Mouse (Mus musculus): ENCODE results near the gene Gstp3. TPM values are rescaled to one million over a fixed set of nuclear protein-coding genes. Genes with fewer than 3 reads are reported as not detected.

The Gstp3 gene
- total RNA-seq (2014; rRNA removed; ENCODE audit: low replicate concordance) (not detected in 2 replicates), polyA plus RNA-seq (2015; fragmentation: Nextera tagmentation; extraction: Ambion mirVana) (not detected in 2 replicates)

- no peaks in the 10 kb centered on the region for H3K36me3 ChIP-seq (replicated peaks; ENCODE audit: control insufficient read depth, insufficient read depth, low read length)
- no peak within 1 kb of the TSS for H3K9ac ChIP-seq (replicated peaks; ENCODE audit: low read depth, low read length)
- H3K4me1 ChIP-seq (ENCODE audit: control insufficient read depth, insufficient read depth) = no peaks in the 10 kb centered on the region
- H3K4me3 ChIP-seq (ENCODE audit: low read depth, low read length) = no peak within 1 kb of the TSS
- H3K27ac ChIP-seq (ENCODE audit: low read depth) = no peak within 1 kb of the TSS
- TF ChIP-seq EP300 (IDR thresholded peaks at IDR 0.05; ENCODE audit: low read depth) (no peak), CTCF (IDR thresholded peaks at IDR 0.05; ENCODE audit: low read depth) (no peak)
- no peaks in the 10 kb centered on the region for H3K9me3 ChIP-seq (replicated peaks; ENCODE audit: control insufficient read depth, low read length)
- H3K27me3 ChIP-seq (ENCODE audit: control insufficient read depth, insufficient read depth, low read length) = no peaks in the 10 kb centered on the region
- DNase-seq (ENCODE audit: low spot score) (no peak), ATAC-seq (ENCODE audit: insufficient read depth, low read depth) (no peak)
- 64% methylated on average over 15 of the region's 15 CpGs for WGBS
- H3K4me2 ChIP-seq (ENCODE audit: low read depth, low read length) = no peak within 1 kb of the TSS
Measured at GRCm38 (mm10) chr19:4059069-4059740, at the start of gene Gstp3. TSS of gene Gstp3 (minus strand) at chr19:4059569.

- DNase-seq (ENCODE audit: low spot score) (no peak), ATAC-seq (ENCODE audit: insufficient read depth, low read depth) (no peak)
- Histone ChIP-seq H3K9ac (replicated peaks; ENCODE audit: low read depth, low read length) (no peak overlapping the region), H3K4me2 (ENCODE audit: low read depth, low read length) (no peak overlapping the region), H3K4me1 (ENCODE audit: control insufficient read depth, insufficient read depth) (peaks cover 8% of the 10 kb centered on the region), H3K27ac (ENCODE audit: low read depth) (no peak overlapping the region), H3K27me3 (ENCODE audit: control insufficient read depth, insufficient read depth, low read length) (no peaks in the 10 kb centered on the region), H3K4me3 (ENCODE audit: low read depth, low read length) (no peak overlapping the region), H3K36me3 (replicated peaks; ENCODE audit: control insufficient read depth, insufficient read depth, low read length) (peaks cover 47% of the 10 kb centered on the region), H3K9me3 (replicated peaks; ENCODE audit: control insufficient read depth, low read length) (no peaks in the 10 kb centered on the region)
- no peak for TF ChIP-seq CTCF (IDR thresholded peaks at IDR 0.05; ENCODE audit: low read depth)
- TF ChIP-seq EP300 (IDR thresholded peaks at IDR 0.05; ENCODE audit: low read depth) = no peak
- WGBS = 93% methylated on average over 9 of the region's 9 CpGs
Measured at GRCm38 (mm10) chr19:4108535-4108934, 49.2 kb upstream of the Gstp3 start.

DNA sequence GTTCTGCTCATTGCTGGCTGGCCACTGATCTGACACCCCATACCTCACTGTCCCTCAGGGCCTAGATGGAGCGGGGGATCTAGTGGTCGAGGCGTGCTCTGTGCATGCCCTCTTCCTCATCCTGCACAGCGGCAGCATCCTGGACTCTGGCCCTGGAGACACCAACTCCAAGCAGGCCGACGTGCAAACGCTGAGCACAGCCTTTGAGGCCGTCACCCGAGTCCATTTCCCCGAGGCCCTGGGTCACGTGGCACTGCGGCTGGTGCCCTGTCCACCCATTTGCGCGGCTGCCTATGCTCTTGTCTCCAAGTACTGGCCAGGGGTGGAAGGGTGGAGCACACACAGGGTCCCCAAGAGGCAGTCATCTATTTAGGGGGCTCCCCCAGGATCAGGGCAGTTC lies 47.3 kb upstream of the Gstp3 start:
- ATAC-seq (ENCODE audit: insufficient read depth, low read depth) = no peak
- TF ChIP-seq CTCF (IDR thresholded peaks at IDR 0.05; ENCODE audit: low read depth) = no peak
- no peak overlapping the region for H3K4me2 ChIP-seq (ENCODE audit: low read depth, low read length)
- DNase-seq (ENCODE audit: low spot score) = no peak
- WGBS = 90% methylated on average over 14 of the region's 14 CpGs
- peaks cover 3% of the 10 kb centered on the region for H3K27me3 ChIP-seq (ENCODE audit: control insufficient read depth, insufficient read depth, low read length)
- peaks cover 39% of the 10 kb centered on the region for H3K36me3 ChIP-seq (replicated peaks; ENCODE audit: control insufficient read depth, insufficient read depth, low read length)
- no peak overlapping the region for H3K27ac ChIP-seq (ENCODE audit: low read depth)
- H3K4me3 ChIP-seq (ENCODE audit: low read depth, low read length) = no peak overlapping the region
- no peak overlapping the region for H3K9ac ChIP-seq (replicated peaks; ENCODE audit: low read depth, low read length)
- H3K9me3 ChIP-seq (replicated peaks; ENCODE audit: control insufficient read depth, low read length) = no peaks in the 10 kb centered on the region
- no peaks in the 10 kb centered on the region for H3K4me1 ChIP-seq (ENCODE audit: control insufficient read depth, insufficient read depth)

DNA sequence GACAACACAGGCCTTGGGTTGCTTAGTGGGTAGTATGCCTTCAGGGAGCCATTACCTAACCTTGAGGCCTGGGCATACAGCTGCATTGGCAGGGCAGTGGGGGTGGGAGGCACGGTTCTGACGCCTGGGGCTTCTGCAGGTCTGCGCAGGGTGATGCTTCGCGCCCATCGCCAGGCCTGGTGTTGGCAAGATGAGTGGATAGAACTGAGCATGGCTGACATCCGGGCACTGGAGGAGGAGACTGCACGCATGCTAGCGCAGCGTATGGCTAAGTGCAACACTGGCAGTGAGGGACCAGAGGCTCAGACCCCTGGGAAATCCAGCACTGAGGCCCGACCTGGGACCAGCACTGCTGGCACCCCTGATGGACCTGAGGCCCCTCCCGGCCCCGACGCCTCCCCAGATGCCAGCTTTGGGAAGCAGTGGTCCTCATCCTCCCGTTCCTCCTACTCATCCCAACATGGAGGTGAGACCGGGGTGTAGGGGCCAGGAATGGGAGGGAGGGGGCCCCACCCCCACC lies 45.4 kb upstream of the Gstp3 start:
- TF ChIP-seq CTCF (IDR thresholded peaks at IDR 0.05; ENCODE audit: low read depth) = no peak
- TF ChIP-seq EP300 (IDR thresholded peaks at IDR 0.05; ENCODE audit: low read depth) = no peak
- 85% methylated on average over 16 of the region's 16 CpGs for WGBS
- no peak overlapping the region for H3K9ac ChIP-seq (replicated peaks; ENCODE audit: low read depth, low read length)

GRCm38 (mm10) chr19:4103792-4104191 lies 44.4 kb upstream of the Gstp3 start:
- no peak for ATAC-seq (ENCODE audit: insufficient read depth, low read depth)

More for the DNA sequence above, 45.4 kb upstream of the Gstp3 start:
- DNase-seq (ENCODE audit: low spot score) = no peak
- Histone ChIP-seq H3K4me3 (ENCODE audit: low read depth, low read length) (no peak overlapping the region), H3K27ac (ENCODE audit: low read depth) (no peak overlapping the region), H3K4me2 (ENCODE audit: low read depth, low read length) (no peak overlapping the region), H3K27me3 (ENCODE audit: control insufficient read depth, insufficient read depth, low read length) (peaks cover 12% of the 10 kb centered on the region), H3K36me3 (replicated peaks; ENCODE audit: control insufficient read depth, insufficient read depth, low read length) (peaks cover 29% of the 10 kb centered on the region), H3K9me3 (replicated peaks; ENCODE audit: control insufficient read depth, low read length) (no peaks in the 10 kb centered on the region), H3K4me1 (ENCODE audit: control insufficient read depth, insufficient read depth) (peaks cover 14% of the 10 kb centered on the region; the same call in 1 of the 2 replicates)
- no peak for ATAC-seq (ENCODE audit: insufficient read depth, low read depth)

More at GRCm38 (mm10) chr19:4103792-4104191, 44.4 kb upstream of the Gstp3 start:
- 42% methylated on average over 3 of the region's 3 CpGs for WGBS
- TF ChIP-seq CTCF (IDR thresholded peaks at IDR 0.05; ENCODE audit: low read depth) = no peak
- TF ChIP-seq EP300 (IDR thresholded peaks at IDR 0.05; ENCODE audit: low read depth) = no peak
- Histone ChIP-seq H3K27me3 (ENCODE audit: control insufficient read depth, insufficient read depth, low read length) (peaks cover 12% of the 10 kb centered on the region), H3K4me1 (ENCODE audit: control insufficient read depth, insufficient read depth) (peaks cover 20% of the 10 kb centered on the region; the same call in 1 of the 2 replicates), H3K27ac (ENCODE audit: low read depth) (no peak overlapping the region), H3K36me3 (replicated peaks; ENCODE audit: control insufficient read depth, insufficient read depth, low read length) (peaks cover 24% of the 10 kb centered on the region), H3K4me3 (ENCODE audit: low read depth, low read length) (no peak overlapping the region), H3K9ac (replicated peaks; ENCODE audit: low read depth, low read length) (no peak overlapping the region), H3K9me3 (replicated peaks; ENCODE audit: control insufficient read depth, low read length) (no peaks in the 10 kb centered on the region), H3K4me2 (ENCODE audit: low read depth, low read length) (no peak overlapping the region)
- no peak for DNase-seq (ENCODE audit: low spot score)
